Mouse (Mus musculus) frontal cortex, postnatal 10 days (tissue): ENCODE data around the gene Ddit4l.
"Not testable (repeated sequence)": the region's sequence is repeated elsewhere in the genome, so short reads cannot be mapped to it uniquely, and the experiment has no call there.

Experiments
- DNase-seq, 2 experiments: peaks; one replicate each; pipeline ENCODE4 v3.0.0; 2022; ENCODE audit warnings: low spot score in 2 of 2, mixed read lengths in 1 of 2

Ddit4l gene

GRCm38 (mm10) chr3:137647427-137648100 lies 26.2 kb downstream of the Ddit4l start:
- peak; percentile 16 to 32 for DNase-seq

DNA sequence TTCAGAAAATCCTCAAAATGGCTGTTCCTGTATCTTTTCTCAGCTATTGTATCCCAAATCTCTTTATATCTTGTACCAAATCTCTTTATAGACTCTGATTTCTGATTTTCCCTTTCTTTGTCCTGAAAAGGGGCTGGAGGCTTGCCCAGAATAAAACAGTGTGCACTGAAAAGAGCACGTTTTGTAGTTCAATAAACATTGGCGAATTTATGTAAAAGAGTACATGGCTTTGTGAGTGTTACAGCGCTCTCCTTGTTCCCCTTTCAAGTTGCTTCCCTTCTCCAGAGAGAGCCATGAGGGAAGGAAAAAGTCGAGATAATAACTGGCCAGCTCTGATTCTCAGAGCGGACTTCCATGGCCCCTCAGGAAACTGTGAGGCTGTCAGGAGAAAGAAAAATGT lies 27.7 kb downstream of the Ddit4l start:
- DNase-seq: no peak

DNA sequence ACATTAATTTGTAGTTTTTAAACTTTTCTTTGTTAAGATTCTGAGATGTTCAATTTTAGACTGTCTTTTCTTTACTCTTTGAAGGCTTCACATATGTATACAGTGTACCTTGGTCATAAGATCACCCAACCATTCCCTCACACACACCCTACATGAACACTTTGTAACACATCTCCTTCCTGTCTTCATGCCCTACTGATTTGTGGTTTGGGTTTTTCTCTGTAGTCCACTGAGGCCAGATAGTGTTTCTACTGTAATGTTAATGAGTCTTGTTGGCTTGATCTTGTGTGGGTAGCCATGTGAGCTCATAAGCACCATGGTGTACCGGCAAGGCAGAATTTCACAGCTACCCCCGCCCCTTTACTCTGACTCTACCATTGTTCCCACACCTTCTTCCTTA lies 31.4 kb downstream of the Ddit4l start:
- DNase-seq: no peak

DNA sequence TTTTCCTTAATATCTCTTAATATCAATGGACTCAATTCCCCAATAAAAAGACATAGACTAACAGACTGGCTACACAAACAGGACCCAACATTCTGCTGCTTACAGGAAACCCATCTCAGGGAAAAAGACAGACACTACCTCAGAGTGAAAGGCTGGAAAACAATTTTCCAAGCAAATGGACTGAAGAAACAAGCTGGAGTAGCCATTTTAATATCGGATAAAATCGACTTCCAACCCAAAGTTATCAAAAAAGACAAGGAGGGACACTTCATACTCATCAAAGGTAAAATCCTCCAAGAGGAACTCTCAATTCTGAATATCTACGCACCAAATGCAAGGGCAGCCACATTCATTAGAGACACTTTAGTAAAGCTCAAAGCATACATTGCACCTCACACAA lies 49.8 kb downstream of the Ddit4l start, which contains the start of gene Gm21962:
Gene Gm21962, plus strand, starts transcription at position 301 of the 400 bp plus-strand sequence.
- DNase-seq: not testable (repeated sequence)
